Mouse (Mus musculus): ENCODE data around the gene Ovca2. TPM values are rescaled to one million over a fixed set of nuclear protein-coding genes. Genes with fewer than 3 reads are reported as not detected.

The Ovca2 gene
- polyA plus RNA-seq, 1 experiment, result 28.9 TPM

GRCm38 (mm10) chr11:75165441-75166192 lies 13.0 kb downstream of the Ovca2 start:
- H3K4me3 ChIP-seq (ENCODE audit: insufficient read depth, low read length), result peak overlapping the region; percentile 72
- H3K4me1 ChIP-seq (ENCODE audit: control insufficient read depth, insufficient read depth, low read length), result no peaks in the 10 kb centered on the region
- peak overlapping the region; percentile 10 for H3K27ac ChIP-seq (ENCODE audit: insufficient read depth, low read length)
- TF ChIP-seq POLR2A (IDR thresholded peaks at IDR 0.05; ENCODE audit: low read depth, low read length) (no peak; the same call in 1 of the 2 replicates), CTCF (IDR thresholded peaks at IDR 0.05; ENCODE audit: borderline replicate concordance, insufficient read depth, low read length) (peak; percentile 87)

GRCm38 (mm10) chr11:75164750-75165149 lies 13.9 kb downstream of the Ovca2 start:
- TF ChIP-seq CTCF (IDR thresholded peaks at IDR 0.05; ENCODE audit: borderline replicate concordance, insufficient read depth, low read length) (no peak), POLR2A (IDR thresholded peaks at IDR 0.05; ENCODE audit: low read depth, low read length) (no peak)
- H3K4me3 ChIP-seq (ENCODE audit: insufficient read depth, low read length), result peak overlapping the region; percentile 72
- H3K27ac ChIP-seq (ENCODE audit: insufficient read depth, low read length), result 0 out of 2 replicates have a peak overlapping the region, but pooled peaks have one; percentile 7
- no peaks in the 10 kb centered on the region for H3K4me1 ChIP-seq (ENCODE audit: control insufficient read depth, insufficient read depth, low read length)

GRCm38 (mm10) chr11:75164051-75164450 lies 14.6 kb downstream of the Ovca2 start:
- Histone ChIP-seq H3K4me1 (ENCODE audit: control insufficient read depth, insufficient read depth, low read length) (no peaks in the 10 kb centered on the region), H3K4me3 (ENCODE audit: insufficient read depth, low read length) (no peak overlapping the region), H3K27ac (ENCODE audit: insufficient read depth, low read length) (no peak overlapping the region)
- TF ChIP-seq CTCF (IDR thresholded peaks at IDR 0.05; ENCODE audit: borderline replicate concordance, insufficient read depth, low read length) (no peak), POLR2A (IDR thresholded peaks at IDR 0.05; ENCODE audit: low read depth, low read length) (no peak)

- TF ChIP-seq POLR2A (IDR thresholded peaks at IDR 0.05; ENCODE audit: low read depth, low read length) (peak; percentile 32), CTCF (IDR thresholded peaks at IDR 0.05; ENCODE audit: borderline replicate concordance, insufficient read depth, low read length) (no peak)
- Histone ChIP-seq H3K27ac (ENCODE audit: insufficient read depth, low read length) (no peak overlapping the region), H3K4me1 (ENCODE audit: control insufficient read depth, insufficient read depth, low read length) (0 out of 2 replicates have a peak, but pooled peaks cover 1% of the 10 kb centered on the region), H3K4me3 (ENCODE audit: insufficient read depth, low read length) (no peak overlapping the region)
These were observed 15.3 kb downstream of the Ovca2 start for GRCm38 (mm10) chr11:75163379-75163778.

- Histone ChIP-seq H3K27ac (ENCODE audit: insufficient read depth, low read length) (no peak overlapping the region), H3K4me1 (ENCODE audit: control insufficient read depth, insufficient read depth, low read length) (peaks cover 3% of the 10 kb centered on the region; the same call in 1 of the 2 replicates)
These were observed 16.0 kb downstream of the Ovca2 start for GRCm38 (mm10) chr11:75162591-75163080.

GRCm38 (mm10) chr11:75161417-75162008 lies 17.1 kb downstream of the Ovca2 start:
- no peak for TF ChIP-seq CTCF (IDR thresholded peaks at IDR 0.05; ENCODE audit: borderline replicate concordance, insufficient read depth, low read length)
- TF ChIP-seq POLR2A (IDR thresholded peaks at IDR 0.05; ENCODE audit: low read depth, low read length), result peak; percentile 28; the same call in 1 of the 2 replicates
- Histone ChIP-seq H3K4me1 (ENCODE audit: control insufficient read depth, insufficient read depth, low read length) (peaks cover 11% of the 10 kb centered on the region), H3K4me3 (ENCODE audit: insufficient read depth, low read length) (no peak overlapping the region), H3K27ac (ENCODE audit: insufficient read depth, low read length) (0 out of 2 replicates have a peak overlapping the region, but pooled peaks have one; percentile 12)

More at GRCm38 (mm10) chr11:75162591-75163080, 16.0 kb downstream of the Ovca2 start:
- TF ChIP-seq CTCF (IDR thresholded peaks at IDR 0.05; ENCODE audit: borderline replicate concordance, insufficient read depth, low read length), result no peak
- TF ChIP-seq POLR2A (IDR thresholded peaks at IDR 0.05; ENCODE audit: low read depth, low read length), result 0 out of 2 replicates have a peak, but pooled peaks have one; percentile 25
- no peak overlapping the region for H3K4me3 ChIP-seq (ENCODE audit: insufficient read depth, low read length)

- TF ChIP-seq POLR2A (IDR thresholded peaks at IDR 0.05; ENCODE audit: low read depth, low read length) (no peak), CTCF (IDR thresholded peaks at IDR 0.05; ENCODE audit: borderline replicate concordance, insufficient read depth, low read length) (no peak)
- peak overlapping the region; percentile 0; the same call in 1 of the 2 replicates for H3K27ac ChIP-seq (ENCODE audit: insufficient read depth, low read length)
- H3K4me1 ChIP-seq (ENCODE audit: control insufficient read depth, insufficient read depth, low read length), result peaks cover 15% of the 10 kb centered on the region
- no peak overlapping the region for H3K4me3 ChIP-seq (ENCODE audit: insufficient read depth, low read length)
These were observed 17.7 kb downstream of the Ovca2 start for GRCm38 (mm10) chr11:75160954-75161353.

- Histone ChIP-seq H3K4me3 (ENCODE audit: insufficient read depth, low read length) (no peak overlapping the region), H3K4me1 (ENCODE audit: control insufficient read depth, insufficient read depth, low read length) (peaks cover 17% of the 10 kb centered on the region), H3K27ac (ENCODE audit: insufficient read depth, low read length) (no peak overlapping the region)
- peak; percentile 53; the same call in 1 of the 2 replicates for TF ChIP-seq CTCF (IDR thresholded peaks at IDR 0.05; ENCODE audit: borderline replicate concordance, insufficient read depth, low read length)
- TF ChIP-seq POLR2A (IDR thresholded peaks at IDR 0.05; ENCODE audit: low read depth, low read length), result no peak
These were observed 19.1 kb downstream of the Ovca2 start for GRCm38 (mm10) chr11:75159564-75159963.

GRCm38 (mm10) chr11:75158432-75158831 lies 20.2 kb downstream of the Ovca2 start:
- Histone ChIP-seq H3K4me3 (ENCODE audit: insufficient read depth, low read length) (no peak overlapping the region), H3K4me1 (ENCODE audit: control insufficient read depth, insufficient read depth, low read length) (peaks cover 17% of the 10 kb centered on the region), H3K27ac (ENCODE audit: insufficient read depth, low read length) (peak overlapping the region; percentile 34; the same call in 1 of the 2 replicates)
- no peak for TF ChIP-seq CTCF (IDR thresholded peaks at IDR 0.05; ENCODE audit: borderline replicate concordance, insufficient read depth, low read length)
- TF ChIP-seq POLR2A (IDR thresholded peaks at IDR 0.05; ENCODE audit: low read depth, low read length), result no peak

Measured in embryonic fibroblast, embryonic 13.5 days (primary cell).